ENCODE assay signal across 28 mouse cellular contexts in the genomic region with DNA sequence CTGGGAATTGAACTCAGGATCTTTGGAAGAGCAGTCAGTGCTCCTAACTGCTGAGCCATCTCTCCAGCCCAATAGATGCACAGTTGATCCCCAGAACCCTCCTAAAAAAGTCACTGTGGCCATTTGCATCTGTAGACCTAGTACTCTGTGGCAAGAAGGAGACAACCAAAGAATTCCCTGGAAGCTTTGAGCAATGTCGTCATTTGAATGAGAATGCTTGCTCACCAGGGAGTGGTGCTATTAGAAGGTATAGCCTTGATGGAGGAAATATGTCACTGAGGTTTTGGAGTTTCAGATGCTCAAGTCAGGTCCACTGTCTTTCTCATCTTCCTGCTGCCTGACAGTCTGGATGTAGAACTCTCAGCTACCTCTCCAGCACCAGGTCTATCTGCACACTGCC.
"Had no signal": no experiment of that assay in that cellular context is flagged by ENCODE, and none has a peak within 500 bp of the region (broad histone marks: within the 10 kb centered on the region; RNA-seq: fewer than 3 reads in every experiment).

No protein-coding gene starts in this region.

- H3K9me3 ChIP-seq: limb, embryonic 10.5 days; limb, embryonic 12.5 days; limb, embryonic 13.5 days; limb, embryonic 15.5 days; liver, embryonic 12.5 days; liver, embryonic 13.5 days; liver, embryonic 15.5 days; lung, embryonic 15.5 days; megakaryocyte, embryonic 14.5 days; midbrain, embryonic 10.5 days; midbrain, embryonic 12.5 days; midbrain, embryonic 13.5 days; midbrain, embryonic 15.5 days; neural tube, embryonic 12.5 days had no signal

- H3K27ac ChIP-seq: limb, embryonic 10.5 days; limb, embryonic 12.5 days; limb, embryonic 13.5 days; limb, embryonic 15.5 days; liver, embryonic 12.5 days; liver, embryonic 13.5 days; liver, embryonic 14.5 days; liver, embryonic 15.5 days; lung, embryonic 15.5 days; macrophage; midbrain, embryonic 10.5 days; midbrain, embryonic 12.5 days; midbrain, embryonic 13.5 days; midbrain, embryonic 15.5 days; neural tube, embryonic 12.5 days had no signal

- H3K36me3 ChIP-seq: limb, embryonic 10.5 days; limb, embryonic 12.5 days; limb, embryonic 13.5 days; limb, embryonic 15.5 days; liver, embryonic 12.5 days; liver, embryonic 13.5 days; liver, embryonic 15.5 days; lung, embryonic 15.5 days; midbrain, embryonic 10.5 days; midbrain, embryonic 12.5 days; midbrain, embryonic 13.5 days; midbrain, embryonic 15.5 days; neural tube, embryonic 12.5 days had no signal

- H3K4me1 ChIP-seq: limb, embryonic 15.5 days; liver, embryonic 12.5 days; liver, embryonic 13.5 days; liver, embryonic 15.5 days; lung, embryonic 15.5 days; megakaryocyte, embryonic 14.5 days; neural tube, embryonic 12.5 days had no signal

- H3K4me3 ChIP-seq: limb, embryonic 10.5 days; limb, embryonic 12.5 days; limb, embryonic 13.5 days; limb, embryonic 15.5 days; liver, embryonic 12.5 days; liver, embryonic 13.5 days; liver, embryonic 15.5 days; lung, embryonic 15.5 days; megakaryocyte, embryonic 14.5 days; midbrain, embryonic 10.5 days; midbrain, embryonic 12.5 days; midbrain, embryonic 13.5 days; midbrain, embryonic 15.5 days; myocyte; neural tube, embryonic 12.5 days had no signal

- H3K27me3 ChIP-seq: limb, embryonic 15.5 days; liver, embryonic 12.5 days; liver, embryonic 13.5 days; liver, embryonic 15.5 days; lung, embryonic 15.5 days; midbrain, embryonic 13.5 days; midbrain, embryonic 15.5 days; neural tube, embryonic 12.5 days had no signal

- DNase-seq: left cerebral cortex, postnatal 4 days; liver; liver, embryonic 13.5 days; liver, postnatal 0 days; lung, adult 18-20 months; lung, adult 2 months; lung, embryonic 14.5 days; lung, postnatal 10 days; lung, postnatal 14 days; lung, postnatal 36 days; lung, postnatal 4 days; midbrain, embryonic 14.5 days had no signal

- H3K9ac ChIP-seq: limb, embryonic 12.5 days; limb, embryonic 13.5 days; limb, embryonic 15.5 days; liver, embryonic 12.5 days; liver, embryonic 13.5 days; liver, embryonic 14.5 days; liver, embryonic 15.5 days; liver, postnatal 0 days; lung, embryonic 14.5 days; lung, embryonic 15.5 days; midbrain, embryonic 12.5 days; midbrain, embryonic 13.5 days; midbrain, embryonic 15.5 days; neural tube, embryonic 12.5 days had no signal
